Mouse (Mus musculus) gastrocnemius, postnatal 14 days (tissue): ENCODE data around the gene Slc30a2. TPM values are rescaled to one million over a fixed set of nuclear protein-coding genes. Genes with fewer than 3 reads are reported as not detected.

Experiments
- DNase-seq: peaks from one replicate; pipeline ENCODE4 v3.0.0; 2021; ENCODE audit warnings: mixed read lengths
- intact Hi-C: fragments of 180-260 bp; cut with DNase I; formaldehyde crosslinking; loops from one replicate; pipeline ENCODE4 v1.15.1; 2025; ENCODE audit warnings: low total_unique reads
- total RNA-seq, 2 experiments: library from RNA; stranded (reverse); gene quantifications; 2 replicates each; pipeline ENCODE4 v1.2.3; 2021

The Slc30a2 gene
- total RNA-seq, 2 experiments from 2014 or later: 0.47 to 6.3 TPM

GRCm38 (mm10) chr4:134391636-134392035 is 48.7 kb downstream of the Slc30a2 start:
- intact Hi-C loops: loop anchor here (5.0 kb wide), 1 partner anchor 124 kb away; no protein-coding TSS in a partner anchor
- no peak for DNase-seq

- intact Hi-C loops: loop anchor here (5.0 kb wide), 1 partner anchor 125 kb away; no protein-coding TSS in a partner anchor
- no peak for DNase-seq
Measured at GRCm38 (mm10) chr4:134392595-134392994, 49.6 kb downstream of the Slc30a2 start.

- intact Hi-C loops: loop anchor here (5.0 kb wide), 1 partner anchor 126 kb away; no protein-coding TSS in a partner anchor
Measured at GRCm38 (mm10) chr4:134393026-134393425, 50.0 kb downstream of the Slc30a2 start.

DNA sequence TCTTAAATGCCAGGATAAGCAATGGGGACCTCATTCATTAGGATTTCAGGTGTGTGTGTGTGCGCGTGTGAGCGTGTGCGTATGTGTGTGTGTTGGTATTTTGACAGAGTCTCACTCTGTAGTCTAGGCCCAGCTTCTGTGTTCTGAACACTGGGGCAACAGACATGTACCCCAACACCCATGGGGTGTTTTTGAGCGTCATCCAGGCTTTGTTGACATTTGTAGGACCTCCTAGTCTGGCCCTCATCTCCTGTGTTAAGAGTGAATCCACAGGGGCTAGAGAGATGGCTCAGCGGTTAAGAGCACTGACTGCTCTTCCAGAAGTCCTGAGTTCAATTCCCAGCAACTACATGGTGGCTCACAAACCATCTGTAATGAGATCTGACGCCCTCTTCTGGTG is 52.2 kb downstream of the Slc30a2 start:
- no peak for DNase-seq
- intact Hi-C loops: loop anchor here (2.0 kb wide), 1 partner anchor 84 kb away; no protein-coding TSS in a partner anchor

More at GRCm38 (mm10) chr4:134393026-134393425, 50.0 kb downstream of the Slc30a2 start:
- no peak for DNase-seq

DNA sequence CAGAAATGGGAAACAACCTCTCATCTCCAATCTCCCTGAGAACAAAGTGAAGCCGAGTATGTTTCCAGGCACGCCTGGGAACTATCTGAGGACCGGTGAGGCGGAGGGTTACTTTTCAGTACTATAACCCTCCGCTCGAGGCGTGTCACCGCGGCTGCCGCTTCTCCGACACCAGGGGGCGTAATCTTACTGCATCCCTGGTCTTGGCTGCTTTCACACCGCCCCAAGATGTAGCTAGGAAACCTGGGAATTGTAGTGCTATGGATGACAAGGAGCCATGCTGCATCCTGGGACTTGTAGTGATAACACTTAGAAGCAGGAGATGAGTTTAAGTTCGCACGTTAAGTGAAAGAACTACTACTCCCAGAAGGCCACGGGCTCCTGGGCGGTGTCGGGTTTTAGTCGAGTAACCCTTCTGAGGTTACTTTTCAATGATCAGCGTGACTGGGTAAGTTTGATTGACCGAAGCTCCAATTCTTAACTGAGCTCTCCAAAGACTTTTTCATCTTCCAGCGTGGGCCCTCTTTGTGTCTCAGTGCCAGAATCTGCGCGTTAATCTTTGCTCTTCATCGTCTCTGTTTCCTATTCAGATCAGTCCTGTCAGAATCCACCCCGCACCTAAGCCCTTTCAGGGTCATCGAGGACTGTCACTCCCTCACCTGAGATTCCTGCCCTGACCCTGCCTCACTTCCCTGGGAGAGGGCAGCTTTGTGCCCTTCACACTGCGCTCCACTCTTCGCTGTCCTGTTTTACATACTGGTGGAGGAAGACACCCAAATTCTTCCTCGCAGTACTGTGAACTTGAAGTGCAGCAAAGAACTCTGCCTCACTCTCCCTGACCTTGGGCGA is 53.2 kb downstream of the Slc30a2 start, which contains the start of gene Pafah2:
Gene Pafah2 (plus strand): TSS at position 344 of the 849 bp plus-strand sequence.
- intact Hi-C loops: loop anchor here (2.0 kb wide), 1 partner anchor 83 kb away; no protein-coding TSS in a partner anchor

GRCm38 (mm10) chr4:134397121-134397520 is 54.1 kb downstream of the Slc30a2 start:
- intact Hi-C loops: no loop called here
- peak; percentile 59 for DNase-seq

More for the DNA sequence above, 53.2 kb downstream of the Slc30a2 start, which contains the start of gene Pafah2:
- peak; percentile 92 for DNase-seq

DNA sequence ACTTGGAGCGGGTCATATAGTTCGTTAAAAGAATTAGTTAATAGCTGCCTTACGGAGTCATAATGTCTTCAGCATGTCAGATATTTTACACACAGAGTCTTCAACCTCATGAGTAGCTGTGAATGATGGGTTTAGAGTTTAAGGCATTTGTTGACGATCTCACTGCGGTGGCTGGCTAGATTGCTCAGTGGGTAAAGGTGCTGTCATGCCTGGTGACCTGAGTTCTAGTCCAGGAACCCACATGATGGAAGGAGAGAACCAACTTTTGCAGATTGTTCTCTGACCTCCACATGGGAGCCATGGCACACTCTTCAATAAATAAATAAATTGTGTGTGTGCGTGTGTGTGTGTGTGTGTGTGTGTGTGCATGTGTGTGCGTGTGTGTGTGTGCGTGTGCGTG is 54.8 kb downstream of the Slc30a2 start:
- intact Hi-C loops: no loop called here
- DNase-seq: no peak

- intact Hi-C loops: no loop called here
- no peak for DNase-seq
Measured at GRCm38 (mm10) chr4:134400206-134400605, 57.2 kb downstream of the Slc30a2 start.

- intact Hi-C loops: no loop called here
- peak; percentile 64 for DNase-seq
Measured at GRCm38 (mm10) chr4:134401181-134401661, 58.2 kb downstream of the Slc30a2 start.

DNA sequence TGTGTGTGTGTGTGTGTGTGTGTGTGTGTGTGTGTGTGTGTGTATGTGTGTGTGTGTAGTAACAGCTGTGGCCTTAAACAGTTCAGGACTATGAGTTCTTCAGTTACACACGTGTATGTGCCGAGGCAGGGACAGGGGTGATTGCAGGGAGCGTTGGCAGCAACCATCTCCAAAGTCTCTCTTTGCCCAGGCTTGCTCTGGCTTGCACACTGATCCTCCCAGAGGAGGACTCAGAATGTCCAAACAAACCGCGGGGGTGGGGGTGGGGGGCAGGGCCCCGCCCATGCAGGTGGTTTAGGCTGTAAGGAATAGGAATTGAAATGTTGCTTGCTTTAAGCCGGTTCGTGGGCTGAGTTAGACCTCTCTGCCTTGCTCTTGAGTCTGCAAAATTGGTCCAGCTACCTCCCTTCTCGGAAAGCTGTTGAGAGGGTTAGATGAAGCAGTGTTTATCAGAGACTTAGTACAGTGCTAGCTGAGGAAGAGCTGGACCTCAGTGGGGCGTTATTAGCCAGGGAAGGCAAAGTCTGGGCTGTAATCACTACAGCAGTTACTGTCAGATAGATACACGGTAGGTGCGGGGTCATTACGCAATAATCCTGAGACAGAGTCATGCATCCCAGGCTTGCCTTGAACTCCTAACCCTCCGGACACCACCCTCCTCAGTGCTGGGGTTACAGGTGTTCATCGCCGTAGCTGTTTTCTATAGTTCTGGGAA is 59.0 kb downstream of the Slc30a2 start:
- no peak for DNase-seq
- intact Hi-C loops: no loop called here

- DNase-seq: peak; percentile 42
- intact Hi-C loops: no loop called here
Measured at GRCm38 (mm10) chr4:134402571-134403262, 59.7 kb downstream of the Slc30a2 start.

- DNase-seq: no peak
- intact Hi-C loops: no loop called here
Measured at GRCm38 (mm10) chr4:134403721-134404120, 60.7 kb downstream of the Slc30a2 start.

Other genes with a start within 250 kb of the Slc30a2 start
- 1 to 10 TPM in 1 of 2 experiments, under 1 TPM in 1; 0.51 to 1.7 TPM for gene Cd52, start 248.1 kb upstream of the Slc30a2 start, total RNA-seq
- gene Ubxn11, start 240.6 kb upstream of the Slc30a2 start, total RNA-seq: 1 to 10 TPM in 1 of 2 experiments, under 1 TPM in 1; 0.70 to 1.2 TPM
- 10 to 100 TPM; 30.4 to 37.5 TPM for gene Sh3bgrl3, start 214.4 kb upstream of the Slc30a2 start, total RNA-seq
- gene Cep85, start 156.1 kb upstream of the Slc30a2 start, total RNA-seq: 10 to 100 TPM; 31.9 to 49.8 TPM
- not detected for gene Gm7534, start 140.2 kb upstream of the Slc30a2 start, total RNA-seq
- gene Catsper4, start 115.8 kb upstream of the Slc30a2 start, total RNA-seq: under 1 TPM; 0.16 to 0.23 TPM
- gene Cnksr1, start 104.8 kb upstream of the Slc30a2 start, total RNA-seq: 1 to 10 TPM; 7.5 to 8.9 TPM
- not detected for gene E130218I03Rik, start 99.5 kb upstream of the Slc30a2 start, total RNA-seq
- gene Zfp593, start 97.6 kb upstream of the Slc30a2 start, total RNA-seq: 1 to 10 TPM; 4.1 to 4.7 TPM
- gene Gm30191, start 96.2 kb upstream of the Slc30a2 start, total RNA-seq: not detected
- gene Grrp1, start 89.1 kb upstream of the Slc30a2 start, total RNA-seq: 1 to 10 TPM; 5.9 to 6.0 TPM
- gene Pdik1l, start 55.3 kb upstream of the Slc30a2 start, total RNA-seq: 1 to 10 TPM; 4.8 to 5.3 TPM
- 100 to 1,000 TPM; 103 to 224 TPM for gene Trim63, start 28.1 kb upstream of the Slc30a2 start, total RNA-seq
- 10 to 100 TPM; 36.3 to 37.2 TPM for gene Extl1, start 40.7 kb downstream of the Slc30a2 start, total RNA-seq
- gene Pafah2, start 53.1 kb downstream of the Slc30a2 start, total RNA-seq: 1 to 10 TPM; 3.2 to 3.4 TPM
- gene Stmn1, start 125.1 kb downstream of the Slc30a2 start, total RNA-seq: 10 to 100 TPM; 29.4 to 37.7 TPM
- 1 to 10 TPM; 3.9 to 5.4 TPM for gene Paqr7, start 153.5 kb downstream of the Slc30a2 start, total RNA-seq
- under 1 TPM; 0.29 to 0.86 TPM for gene Aunip, start 167.8 kb downstream of the Slc30a2 start, total RNA-seq
- 100 to 1,000 TPM; 113 to 118 TPM for gene Mtfr1l, start 192.2 kb downstream of the Slc30a2 start, total RNA-seq
- gene Selenon, start 209.0 kb downstream of the Slc30a2 start, total RNA-seq: 10 to 100 TPM; 16.4 to 18.5 TPM